Mouse (Mus musculus) liver, embryonic 14.5 days (tissue): ENCODE results near the gene Atxn3.

ENCODE experiments used
- CTCF ChIP-seq: IDR thresholded peaks from 2 replicates; pipeline ENCODE4 v1.5.1; 2016; ENCODE audit warnings: antibody characterized with exemption, low read depth, control low read depth
- EP300 ChIP-seq: IDR thresholded peaks from 2 replicates; pipeline ENCODE4 v1.6.1; 2016; ENCODE audit warnings: antibody characterized with exemption, low read depth

DNA sequence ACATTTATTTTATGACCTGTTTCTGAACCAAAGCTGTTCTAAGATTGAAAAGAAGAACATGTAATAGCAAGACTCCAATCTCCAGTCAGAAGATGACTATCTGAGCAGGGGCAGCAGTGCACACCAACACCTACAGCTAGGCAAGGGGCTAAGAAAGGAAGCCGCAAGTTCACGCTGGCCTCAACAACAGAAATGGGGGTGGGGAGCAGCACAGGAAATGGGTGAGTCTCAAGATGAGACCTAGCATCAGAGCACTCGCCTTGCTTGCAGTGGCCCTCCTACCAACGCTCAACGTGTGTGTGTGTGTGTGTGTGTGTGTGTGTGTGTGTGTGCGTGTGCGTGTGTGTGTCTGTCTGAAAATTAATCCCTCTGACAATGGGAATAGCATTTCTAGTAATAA lies 60.9 kb downstream of the Atxn3 start:
- TF ChIP-seq EP300 (no peak), CTCF (no peak)
